Mouse (Mus musculus) ES-E14 (cell line): Measurements from ENCODE around the gene Mindy4b-ps.

Experiments
- CHD2 ChIP-seq: IDR thresholded peaks from 2 replicates; pipeline ENCODE4 v1.6.1; 2014; ENCODE audit warnings: mild to moderate bottlenecking, low read depth, low read length, inconsistent platforms
- HCFC1 ChIP-seq: IDR thresholded peaks from 2 replicates; pipeline ENCODE4 v1.6.1; 2012; ENCODE audit warnings: low read length, inconsistent platforms, borderline replicate concordance; ENCODE audit not compliant: insufficient read depth
- ZC3H11A ChIP-seq: IDR thresholded peaks from 2 replicates; pipeline ENCODE4 v1.6.1; 2012; ENCODE audit warnings: low read depth, mild to moderate bottlenecking, inconsistent platforms, low read length, borderline replicate concordance
- ZNF384 ChIP-seq: IDR thresholded peaks from 2 replicates; pipeline ENCODE4 v1.6.1; 2012; ENCODE audit warnings: low read depth, low read length, inconsistent platforms

DNA sequence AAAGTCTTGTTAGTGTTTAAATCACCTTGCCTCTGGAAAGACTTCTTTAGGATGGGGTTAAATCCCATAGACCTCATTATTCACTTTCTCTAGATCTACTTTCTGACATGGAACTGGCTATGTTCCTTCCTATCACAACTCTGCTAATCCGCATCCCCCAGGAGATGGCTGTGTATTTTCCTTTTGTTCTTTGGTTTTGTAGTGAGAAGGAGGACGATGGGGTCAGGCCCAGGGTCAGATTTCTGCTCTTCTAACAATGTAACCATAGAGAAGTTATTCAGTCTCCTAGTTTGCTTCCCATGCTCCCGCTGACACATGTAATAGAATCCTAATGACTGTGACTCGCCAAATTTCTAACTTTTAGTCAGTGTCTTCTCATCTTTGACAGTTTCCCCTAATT, 4.2 kb upstream of the Mindy4b-ps start:
- TF ChIP-seq CHD2: no peak
- TF ChIP-seq ZC3H11A: no peak
- TF ChIP-seq ZNF384: no peak
- no peak for TF ChIP-seq HCFC1
